Mouse (Mus musculus) kidney, embryonic 16.5 days (tissue): ENCODE results near the gene Psmb9. TPM values are rescaled to one million over a fixed set of nuclear protein-coding genes. Genes with fewer than 3 reads are reported as not detected.
"Not testable (repeated sequence)": the region's sequence is repeated elsewhere in the genome, so short reads cannot be mapped to it uniquely, and the experiment has no call there.

Experiments
- ATAC-seq: fragments of 200-750 bp; cut with Nextera tagmentation; 2 replicates; pipeline ENCODE4 v1.8.0; 2017; ENCODE audit warnings: moderate TSS enrichment; ENCODE audit not compliant: low FRiP score, low TSS enrichment
- H3K27ac ChIP-seq: fragments of 300-500 bp; sonication (generic); 2 replicates; pipeline ENCODE4 v1.5.1; 2014; ENCODE audit warnings: low read length
- H3K27me3 ChIP-seq: fragments of 300-500 bp; sonication (generic); 2 replicates; pipeline ENCODE4 v1.6.1; 2014; ENCODE audit warnings: low read length, control low read depth, mixed read lengths; ENCODE audit not compliant: insufficient read depth
- H3K36me3 ChIP-seq: fragments of 300-500 bp; sonication (generic); 2 replicates; pipeline ENCODE4 v1.6.1; 2014; ENCODE audit warnings: low read length, control low read depth, mixed read lengths; ENCODE audit not compliant: insufficient read depth
- H3K4me1 ChIP-seq: fragments of 300-500 bp; sonication (generic); 2 replicates; pipeline ENCODE4 v1.6.1; 2014; ENCODE audit warnings: low read length, control low read depth, mixed read lengths; ENCODE audit not compliant: insufficient read depth
- H3K4me2 ChIP-seq: fragments of 300-500 bp; sonication (generic); replicated peaks from 2 replicates; pipeline ENCODE4 v1.6.1; 2014; ENCODE audit warnings: low read depth, low read length
- H3K4me3 ChIP-seq: fragments of 300-500 bp; sonication (generic); 2 replicates; pipeline ENCODE4 v1.5.1; 2014; ENCODE audit warnings: mild to moderate bottlenecking, low read length
- H3K9ac ChIP-seq: fragments of 300-500 bp; sonication (generic); replicated peaks from 2 replicates; pipeline ENCODE4 v1.6.1; 2014; ENCODE audit warnings: low read length
- H3K9me3 ChIP-seq: fragments of 300-500 bp; sonication (generic); 2 replicates; pipeline ENCODE4 v1.6.1; 2016; ENCODE audit warnings: low read length, control low read depth
- WGBS: fragments of 180-500 bp; shearing (Covaris S2); extraction: QIAGEN DNeasy Blood & Tissue Kit; methylation state at CpG from one replicate; pipeline ENCODE4 v1.1.7; 2014; 5-methylcytosine and 5-hydroxymethylcytosine counted together
- polyA plus RNA-seq: library from polyadenylated mRNA; unstranded; fragments of >200 nt; fragmentation: Nextera tagmentation; extraction: Ambion mirVana; gene quantifications from 2 replicates; pipeline ENCODE4 v1.2.1, GENCODE M21; 2015

Psmb9 gene
- polyA plus RNA-seq, 1 experiment from 2014 or later, result 2.4 TPM

- not testable (repeated sequence) for H3K27ac ChIP-seq, ATAC-seq, H3K36me3 ChIP-seq, H3K9ac ChIP-seq, H3K4me2 ChIP-seq, H3K4me3 ChIP-seq, H3K9me3 ChIP-seq, H3K4me1 ChIP-seq
- WGBS, result 87% methylated on average over 7 of the region's 11 CpGs
- peaks cover 12% of the 10 kb centered on the region for H3K27me3 ChIP-seq
Observed at GRCm38 (mm10) chr17:34219096-34219495, 31.5 kb upstream of the Psmb9 start.

DNA sequence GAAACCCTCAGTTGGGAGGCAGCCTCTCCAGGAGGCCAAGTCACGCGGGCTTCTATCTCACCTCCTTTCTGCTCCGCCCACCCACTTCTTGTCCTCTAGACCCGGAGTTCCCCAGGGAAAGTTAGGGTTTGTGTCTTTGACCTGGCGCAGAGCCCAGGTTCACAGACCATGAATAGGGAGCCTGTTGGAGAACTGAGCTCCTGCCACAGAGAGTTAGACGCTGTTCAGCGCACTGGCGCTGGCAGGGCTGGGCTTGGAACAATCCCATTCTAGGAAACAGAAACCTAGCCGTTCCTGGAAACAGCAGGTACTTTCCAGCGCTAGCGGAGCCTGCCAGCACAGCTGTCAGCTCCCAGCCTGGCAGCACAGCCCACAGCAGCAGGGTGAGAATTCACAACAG, 31.1 kb upstream of the Psmb9 start:
- no peak overlapping the region for H3K27ac ChIP-seq
- H3K4me2 ChIP-seq, result no peak overlapping the region
- no peak overlapping the region for H3K4me3 ChIP-seq
- H3K36me3 ChIP-seq, result no peaks in the 10 kb centered on the region
- H3K4me1 ChIP-seq, result no peaks in the 10 kb centered on the region
- no peak overlapping the region for H3K9ac ChIP-seq
- H3K9me3 ChIP-seq, result peaks cover 4% of the 10 kb centered on the region; the same call in 1 of the 2 replicates
- 79% methylated on average over 11 of the region's 11 CpGs for WGBS
- no peak for ATAC-seq
- H3K27me3 ChIP-seq, result peaks cover 16% of the 10 kb centered on the region

- H3K9me3 ChIP-seq, result peaks cover 4% of the 10 kb centered on the region; the same call in 1 of the 2 replicates
- H3K4me2 ChIP-seq, result no peak overlapping the region
- no peak overlapping the region for H3K27ac ChIP-seq
- H3K9ac ChIP-seq, result no peak overlapping the region
- H3K4me3 ChIP-seq, result no peak overlapping the region
- H3K36me3 ChIP-seq, result no peaks in the 10 kb centered on the region
- no peak for ATAC-seq
- no peaks in the 10 kb centered on the region for H3K4me1 ChIP-seq
- H3K27me3 ChIP-seq, result peaks cover 23% of the 10 kb centered on the region
- 80% methylated on average over 5 of the region's 5 CpGs for WGBS
Observed at GRCm38 (mm10) chr17:34217986-34218385, 30.4 kb upstream of the Psmb9 start.

DNA sequence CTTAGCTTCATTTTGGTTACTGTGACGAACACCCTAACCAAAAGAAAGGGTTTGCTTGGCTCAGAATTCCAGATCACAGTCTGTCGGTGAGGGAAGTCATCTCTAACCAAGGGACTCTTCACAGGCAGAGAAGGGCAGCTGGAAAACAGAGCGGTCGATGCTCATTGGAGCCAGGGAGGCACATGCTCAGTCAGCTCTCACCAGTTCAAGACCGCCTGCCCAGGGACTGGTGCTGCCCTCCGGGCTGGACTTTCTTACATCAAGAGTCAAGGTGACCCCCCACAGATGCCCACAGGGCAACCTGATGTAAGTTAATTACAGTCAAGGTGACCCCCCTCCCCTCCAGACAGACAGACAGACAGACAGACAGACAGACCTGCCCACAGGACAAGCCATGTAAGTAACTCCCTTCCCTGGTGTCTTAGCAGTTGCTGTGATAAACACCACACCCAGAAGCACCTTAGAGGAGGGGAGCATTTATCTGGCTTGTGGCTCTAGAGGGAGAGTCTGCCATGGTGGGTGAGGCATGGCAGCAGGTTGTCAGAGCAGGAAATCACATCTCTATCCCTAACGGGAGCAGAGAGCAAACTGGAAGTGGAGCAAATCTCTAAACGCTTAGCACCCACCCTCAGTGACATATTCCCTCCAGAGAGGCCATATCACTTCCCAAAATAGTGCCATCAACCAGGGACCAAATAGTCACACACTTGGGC, 29.8 kb upstream of the Psmb9 start:
- no peaks in the 10 kb centered on the region for H3K4me1 ChIP-seq
- no peaks in the 10 kb centered on the region for H3K36me3 ChIP-seq
- no peak overlapping the region for H3K4me3 ChIP-seq
- H3K9me3 ChIP-seq, result peaks cover 4% of the 10 kb centered on the region; the same call in 1 of the 2 replicates
- no peak for ATAC-seq
- no peak overlapping the region for H3K4me2 ChIP-seq
- peaks cover 28% of the 10 kb centered on the region for H3K27me3 ChIP-seq
- H3K9ac ChIP-seq, result no peak overlapping the region
- 86% methylated on average over 8 of the region's 8 CpGs for WGBS
- no peak overlapping the region for H3K27ac ChIP-seq

- no peaks in the 10 kb centered on the region for H3K36me3 ChIP-seq
Observed at GRCm38 (mm10) chr17:34215176-34215575, 27.6 kb upstream of the Psmb9 start.

DNA sequence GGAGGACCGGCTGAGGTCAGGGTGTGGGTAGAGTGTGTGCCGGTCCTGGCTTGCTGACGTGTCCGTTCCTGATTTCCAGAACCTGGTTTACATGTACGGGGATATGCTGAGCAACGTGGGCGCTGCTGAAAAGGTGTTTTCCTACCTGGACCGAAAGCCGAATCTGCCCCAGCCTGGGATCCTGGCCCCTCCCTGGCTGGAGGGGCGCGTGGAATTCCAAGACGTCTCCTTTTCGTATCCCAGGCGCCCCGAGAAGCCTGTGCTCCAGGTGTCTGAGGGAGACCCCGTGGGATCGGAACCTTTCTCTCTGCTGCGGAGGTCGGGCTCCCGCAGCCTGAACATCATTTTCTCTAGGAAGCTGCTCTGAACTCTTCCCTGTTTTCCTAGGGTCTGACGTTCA, 26.4 kb upstream of the Psmb9 start:
- H3K4me3 ChIP-seq, result no peak overlapping the region
- peaks cover 51% of the 10 kb centered on the region for H3K27me3 ChIP-seq
- 51% methylated on average over 21 of the region's 21 CpGs for WGBS

More at GRCm38 (mm10) chr17:34215176-34215575, 27.6 kb upstream of the Psmb9 start:
- H3K9ac ChIP-seq, result no peak overlapping the region
- no peak for ATAC-seq
- H3K27ac ChIP-seq, result no peak overlapping the region
- 84% methylated on average over 12 of the region's 12 CpGs for WGBS
- no peak overlapping the region for H3K4me2 ChIP-seq
- peaks cover 46% of the 10 kb centered on the region for H3K27me3 ChIP-seq
- no peak overlapping the region for H3K4me3 ChIP-seq
- H3K4me1 ChIP-seq, result no peaks in the 10 kb centered on the region
- peaks cover 4% of the 10 kb centered on the region; the same call in 1 of the 2 replicates for H3K9me3 ChIP-seq

DNA sequence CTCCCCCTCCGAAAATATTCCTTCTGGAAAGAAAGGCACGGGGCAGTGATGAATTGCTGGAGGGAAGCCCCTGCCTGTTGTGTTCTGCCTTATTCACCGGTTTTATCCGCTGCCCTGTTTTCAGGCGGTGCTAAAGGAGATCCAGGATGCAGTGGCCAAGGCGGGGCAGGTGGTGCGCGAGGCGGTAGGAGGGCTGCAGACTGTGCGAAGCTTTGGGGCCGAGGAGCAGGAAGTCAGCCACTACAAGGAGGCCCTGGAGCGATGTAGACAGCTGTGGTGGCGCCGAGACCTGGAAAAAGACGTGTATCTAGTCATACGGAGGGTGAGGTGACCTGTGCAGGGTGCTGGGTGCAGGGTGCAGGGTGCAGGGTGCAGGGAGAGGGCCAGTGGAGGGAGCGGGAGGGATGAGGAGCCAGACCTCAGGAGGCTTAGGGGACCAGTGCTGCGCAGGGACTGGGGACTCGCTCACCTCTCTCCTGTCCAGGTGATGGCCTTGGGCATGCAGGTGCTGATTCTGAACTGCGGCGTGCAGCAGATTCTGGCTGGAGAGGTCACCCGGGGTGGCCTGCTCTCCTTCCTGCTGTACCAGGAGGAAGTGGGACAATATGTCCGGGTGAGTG, 24.3 kb upstream of the Psmb9 start:
- 14% methylated on average over 23 of the region's 23 CpGs for WGBS
- no peak overlapping the region for H3K4me3 ChIP-seq
- no peak for ATAC-seq
- no peak overlapping the region for H3K27ac ChIP-seq
- H3K4me1 ChIP-seq, result no peaks in the 10 kb centered on the region
- no peak overlapping the region for H3K4me2 ChIP-seq
- peaks cover 53% of the 10 kb centered on the region for H3K27me3 ChIP-seq
- no peaks in the 10 kb centered on the region for H3K36me3 ChIP-seq
- no peak overlapping the region for H3K9ac ChIP-seq
- peaks cover 6% of the 10 kb centered on the region; the same call in 1 of the 2 replicates for H3K9me3 ChIP-seq

More for the DNA sequence above, 26.4 kb upstream of the Psmb9 start:
- Histone ChIP-seq H3K27ac (no peak overlapping the region), H3K4me2 (peak overlapping the region; percentile 26), H3K36me3 (no peaks in the 10 kb centered on the region), H3K9me3 (peaks cover 8% of the 10 kb centered on the region; the same call in 1 of the 2 replicates), H3K4me1 (no peaks in the 10 kb centered on the region), H3K9ac (no peak overlapping the region)
- no peak for ATAC-seq

- Histone ChIP-seq H3K4me2 (no peak overlapping the region), H3K36me3 (no peaks in the 10 kb centered on the region), H3K27ac (no peak overlapping the region), H3K4me1 (0 out of 2 replicates have a peak, but pooled peaks cover under 1% of the 10 kb centered on the region), H3K9me3 (peaks cover 6% of the 10 kb centered on the region; the same call in 1 of the 2 replicates), H3K4me3 (no peak overlapping the region), H3K9ac (no peak overlapping the region), H3K27me3 (peaks cover 60% of the 10 kb centered on the region)
- ATAC-seq, result no peak
- WGBS, result 74% methylated on average over 3 of the region's 3 CpGs
Observed at GRCm38 (mm10) chr17:34210599-34210998, 23.0 kb upstream of the Psmb9 start.

GRCm38 (mm10) chr17:34209680-34210079, 22.1 kb upstream of the Psmb9 start:
- Histone ChIP-seq H3K27ac (no peak overlapping the region), H3K36me3 (no peaks in the 10 kb centered on the region), H3K9ac (no peak overlapping the region), H3K4me2 (no peak overlapping the region), H3K27me3 (peaks cover 54% of the 10 kb centered on the region), H3K4me1 (peaks cover 9% of the 10 kb centered on the region; the same call in 1 of the 2 replicates), H3K4me3 (no peak overlapping the region), H3K9me3 (peaks cover 6% of the 10 kb centered on the region; the same call in 1 of the 2 replicates)
- WGBS, result 37% methylated on average over 3 of the region's 3 CpGs
- ATAC-seq, result no peak

- no peak for ATAC-seq
- Histone ChIP-seq H3K9ac (no peak overlapping the region), H3K4me2 (no peak overlapping the region), H3K4me1 (peaks cover 11% of the 10 kb centered on the region; the same call in 1 of the 2 replicates), H3K27me3 (peaks cover 42% of the 10 kb centered on the region), H3K9me3 (peaks cover 6% of the 10 kb centered on the region; the same call in 1 of the 2 replicates), H3K27ac (no peak overlapping the region), H3K4me3 (no peak overlapping the region), H3K36me3 (no peaks in the 10 kb centered on the region)
- 10% methylated on average over 10 of the region's 10 CpGs for WGBS
Observed at GRCm38 (mm10) chr17:34208421-34208820, 20.9 kb upstream of the Psmb9 start.
